Mouse (Mus musculus) lung, adult 2 months (tissue): ENCODE data around the gene Fxyd2. TPM values are rescaled to one million over a fixed set of nuclear protein-coding genes. Genes with fewer than 3 reads are reported as not detected.

Source experiments
- DNase-seq: peaks from one replicate; pipeline ENCODE4 v3.0.0; 2022
- H3K4me1 ChIP-seq: fragments of 200-500 bp; 2 replicates; pipeline ENCODE4 v1.6.1; 2011; ENCODE audit warnings: low read length; ENCODE audit not compliant: control insufficient read depth, insufficient read depth
- H3K4me3 ChIP-seq: fragments of 200-500 bp; replicated peaks from 2 replicates; pipeline ENCODE3; 2011; ENCODE audit warnings: low read depth, mild to moderate bottlenecking, control low read depth, low read length; ENCODE audit errors: extremely low read depth
- CTCF ChIP-seq: fragments of 200-500 bp; IDR thresholded peaks from 2 replicates; pipeline ENCODE4 v1.5.1; 2011; ENCODE audit warnings: mild to moderate bottlenecking, low read length, control low read depth; ENCODE audit not compliant: insufficient read depth
- POLR2A ChIP-seq: fragments of 200-500 bp; IDR thresholded peaks from 2 replicates; pipeline ENCODE4 v1.6.1; 2011; ENCODE audit warnings: low read depth, mild to moderate bottlenecking, control low read depth, low read length, borderline replicate concordance; ENCODE audit errors: extremely low read depth
- WGBS: fragments of 180-500 bp; shearing (Covaris S2); methylation state at CpG from one replicate; pipeline ENCODE4 v1.1.7; 2018; 5-methylcytosine and 5-hydroxymethylcytosine counted together
- polyA plus RNA-seq: library from polyadenylated mRNA; depleted of rRNA; stranded (reverse); fragments of >200 nt; gene quantifications from 2 replicates; pipeline ENCODE4 v1.2.3, GENCODE M21; 2012

Fxyd2 gene
- polyA plus RNA-seq, 1 experiment, result 8.5 TPM

GRCm38 (mm10) chr9:45370616-45371336, 28.7 kb upstream of the Fxyd2 start:
- no peak overlapping the region for H3K4me3 ChIP-seq
- TF ChIP-seq POLR2A (no peak), CTCF (no peak)
- DNase-seq, result no peak
- WGBS, result 17% methylated on average over 25 of the region's 25 CpGs
- no peaks in the 10 kb centered on the region for H3K4me1 ChIP-seq

DNA sequence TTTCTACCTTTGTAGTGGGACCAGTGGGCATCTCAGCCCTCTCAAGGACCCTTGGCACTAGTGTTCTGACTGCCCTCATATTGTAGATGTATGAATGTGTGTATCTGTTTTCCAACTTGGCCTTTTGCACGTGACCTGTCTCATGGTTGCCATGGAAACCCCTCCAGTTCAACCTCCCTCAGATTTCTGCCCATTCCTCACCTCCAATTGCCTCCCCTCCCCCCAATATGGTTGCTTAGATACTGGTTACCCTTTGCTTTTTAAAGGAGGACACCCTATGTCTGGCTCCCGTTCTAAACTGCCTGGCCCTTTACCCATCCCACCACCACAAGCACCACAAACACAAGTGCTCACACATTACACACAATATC, 28.1 kb upstream of the Fxyd2 start:
- WGBS, result 52% methylated on average over 2 of the region's 2 CpGs
- no peak for TF ChIP-seq CTCF
- TF ChIP-seq POLR2A, result no peak
- H3K4me3 ChIP-seq, result no peak overlapping the region

DNA sequence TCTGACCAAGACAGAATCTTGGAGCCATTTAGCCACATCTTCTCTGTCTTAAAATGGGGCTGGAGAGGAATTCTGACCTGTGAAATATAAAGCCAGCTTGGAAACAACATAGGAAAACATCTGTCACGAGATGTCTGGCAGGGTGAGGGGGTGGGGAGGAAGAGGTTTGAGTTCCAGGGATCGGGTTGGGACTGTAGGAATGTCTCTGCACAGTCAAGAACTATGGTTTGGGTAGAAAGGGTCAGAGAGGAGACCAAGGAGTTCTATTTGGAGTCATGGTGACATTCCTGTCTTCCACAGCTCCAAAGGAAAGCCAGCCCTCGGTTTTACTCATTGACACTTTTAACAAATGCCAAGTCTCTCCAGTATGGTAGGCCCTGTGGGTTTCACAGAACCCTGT, 25.6 kb upstream of the Fxyd2 start:
- Histone ChIP-seq H3K4me1 (no peaks in the 10 kb centered on the region), H3K4me3 (no peak overlapping the region)
- no peak for DNase-seq
- WGBS, result 49% methylated on average over 3 of the region's 3 CpGs
- TF ChIP-seq POLR2A, result no peak
- no peak for TF ChIP-seq CTCF

More for the DNA sequence above, 28.1 kb upstream of the Fxyd2 start:
- H3K4me1 ChIP-seq, result no peaks in the 10 kb centered on the region
- DNase-seq, result no peak

DNA sequence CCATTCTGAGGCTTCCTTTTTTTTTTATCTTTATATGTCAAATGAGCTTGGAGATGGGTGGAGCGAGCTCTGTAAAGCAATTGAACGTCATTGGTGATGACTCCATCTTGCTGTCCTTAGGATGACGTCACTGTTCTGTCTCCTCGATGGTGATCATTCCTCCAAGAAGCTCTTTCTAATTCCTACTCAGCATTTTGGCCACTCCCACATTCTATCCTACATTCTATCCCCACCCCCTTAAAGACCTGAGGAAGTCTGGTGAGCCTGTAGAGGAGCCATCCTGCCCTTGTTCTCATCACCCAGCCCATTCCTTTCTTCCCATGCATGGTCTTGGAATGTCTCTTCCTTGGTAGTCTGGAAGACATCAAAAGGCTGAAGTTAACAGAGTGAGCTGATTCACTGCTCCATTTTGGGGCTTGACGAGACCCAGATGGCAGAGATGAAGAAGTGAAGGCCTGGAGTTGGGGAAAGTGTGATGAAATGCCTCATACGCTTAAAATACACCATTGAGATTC, 24.4 kb upstream of the Fxyd2 start:
- H3K4me1 ChIP-seq, result no peaks in the 10 kb centered on the region
- no peak for DNase-seq
- WGBS, result 86% methylated on average over 6 of the region's 6 CpGs
- H3K4me3 ChIP-seq, result no peak overlapping the region
- no peak for TF ChIP-seq CTCF
- no peak for TF ChIP-seq POLR2A

- WGBS, result 47% methylated on average over 4 of the region's 4 CpGs
- H3K4me3 ChIP-seq, result no peak overlapping the region
- H3K4me1 ChIP-seq, result no peaks in the 10 kb centered on the region
- no peak for TF ChIP-seq POLR2A
- TF ChIP-seq CTCF, result no peak
- no peak for DNase-seq
These were observed 23.0 kb upstream of the Fxyd2 start for GRCm38 (mm10) chr9:45376427-45376826.

- WGBS, result 52% methylated on average over 2 of the region's 2 CpGs
- DNase-seq, result no peak
- no peak overlapping the region for H3K4me3 ChIP-seq
- no peaks in the 10 kb centered on the region for H3K4me1 ChIP-seq
- no peak for TF ChIP-seq CTCF
- no peak for TF ChIP-seq POLR2A
These were observed 22.6 kb upstream of the Fxyd2 start for GRCm38 (mm10) chr9:45376883-45377282.

- no peak for DNase-seq
- Histone ChIP-seq H3K4me1 (no peaks in the 10 kb centered on the region), H3K4me3 (no peak overlapping the region)
- 60% methylated on average over 10 of the region's 10 CpGs for WGBS
- no peak for TF ChIP-seq POLR2A
- no peak for TF ChIP-seq CTCF
These were observed 18.8 kb upstream of the Fxyd2 start for GRCm38 (mm10) chr9:45380411-45381251.

DNA sequence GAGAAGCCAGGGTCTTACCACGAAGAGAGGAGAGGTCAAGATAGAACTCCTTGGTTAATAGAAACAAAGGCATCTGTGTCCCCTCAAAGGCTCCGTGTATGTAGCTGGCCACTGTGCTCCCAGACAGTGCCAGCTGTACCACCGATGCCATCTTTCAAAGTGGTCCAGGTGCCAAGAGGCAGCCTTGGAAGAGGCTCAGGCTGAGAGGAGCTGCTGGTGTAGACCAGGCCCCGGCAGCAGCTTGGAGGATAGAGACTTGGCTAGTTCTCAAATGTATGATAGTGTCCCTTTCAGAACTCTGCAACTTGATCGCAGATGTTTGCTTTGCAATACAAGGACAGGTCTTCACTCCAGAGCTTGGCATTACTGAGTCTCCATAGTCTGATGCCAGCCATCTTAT, 17.1 kb upstream of the Fxyd2 start:
- TF ChIP-seq POLR2A (no peak), CTCF (no peak)
- DNase-seq, result no peak
- H3K4me3 ChIP-seq, result no peak overlapping the region
- WGBS, result 63% methylated on average over 5 of the region's 5 CpGs
- no peaks in the 10 kb centered on the region for H3K4me1 ChIP-seq

DNA sequence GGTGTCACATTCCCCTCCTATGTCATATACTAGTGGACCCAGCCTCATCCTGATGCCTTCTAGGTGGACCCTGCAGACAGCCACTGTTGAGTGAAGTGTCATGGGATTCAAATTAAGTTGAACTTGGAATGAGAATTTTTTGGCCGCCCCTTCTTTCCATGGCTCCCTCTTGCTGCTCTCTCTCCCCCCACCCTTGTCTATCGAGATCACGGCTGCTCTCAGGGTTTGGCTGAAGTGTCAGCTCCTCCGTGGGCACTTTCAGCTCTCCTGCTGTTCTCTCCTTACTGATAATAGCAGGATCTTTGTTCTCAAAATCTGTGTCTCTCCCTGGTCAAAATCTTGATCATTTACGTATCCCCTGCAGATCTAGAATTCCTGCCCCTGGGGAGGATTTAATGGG, 16.6 kb upstream of the Fxyd2 start:
- H3K4me3 ChIP-seq, result no peak overlapping the region
- no peak for DNase-seq
- 80% methylated on average over 5 of the region's 5 CpGs for WGBS
- H3K4me1 ChIP-seq, result no peaks in the 10 kb centered on the region
- TF ChIP-seq CTCF (no peak), POLR2A (no peak)
